Mouse (Mus musculus): ENCODE measurements at regions not wholly inside any gene's neighbourhood (a gene's known extent, or its start where the extent isn't known, plus 50 kb on each side); places are given as distances from the start of the nearest gene placed in this dataset.
A peak's percentile ranks its signal among the peaks of the same experiment; 100 is the strongest.

GRCm38 (mm10) chr16:21362663-21363367 is 60.1 kb upstream of the Vps8 start:
- WGBS: 49% methylated on average over 12 of the region's 12 CpGs
- peak; percentile 53 for DNase-seq
- no peaks in the 10 kb centered on the region for H3K9me3 ChIP-seq (ENCODE audit: low read depth, low read length)
- no peak for TF ChIP-seq CTCF (IDR thresholded peaks at IDR 0.05; ENCODE audit: low read depth)
- H3K4me3 ChIP-seq (ENCODE audit: low read depth, low read length): no peak overlapping the region
- no peak overlapping the region for H3K4me2 ChIP-seq
- no peak overlapping the region for H3K9ac ChIP-seq
- peak overlapping the region; percentile 26; the same call in 1 of the 2 replicates for H3K27ac ChIP-seq (ENCODE audit: low read depth)
- no peaks in the 10 kb centered on the region for H3K27me3 ChIP-seq (ENCODE audit: insufficient read depth, low read length)
- no peaks in the 10 kb centered on the region for H3K36me3 ChIP-seq (ENCODE audit: insufficient read depth)
- peaks cover 11% of the 10 kb centered on the region; the same call in 1 of the 2 replicates for H3K4me1 ChIP-seq (ENCODE audit: insufficient read depth)
- no peak for ATAC-seq (ENCODE audit: insufficient read depth)

- H3K4me1 ChIP-seq (ENCODE audit: insufficient read depth): 0 out of 2 replicates have a peak, but pooled peaks cover 9% of the 10 kb centered on the region
- no peak for TF ChIP-seq CTCF (IDR thresholded peaks at IDR 0.05; ENCODE audit: low read depth)
- H3K27ac ChIP-seq (ENCODE audit: low read depth): no peak overlapping the region
- no peak for DNase-seq
- no peaks in the 10 kb centered on the region for H3K9me3 ChIP-seq (ENCODE audit: low read depth, low read length)
- H3K36me3 ChIP-seq (ENCODE audit: insufficient read depth): no peaks in the 10 kb centered on the region
- H3K9ac ChIP-seq: no peak overlapping the region
- H3K4me2 ChIP-seq: no peak overlapping the region
- no peaks in the 10 kb centered on the region for H3K27me3 ChIP-seq (ENCODE audit: insufficient read depth, low read length)
- H3K4me3 ChIP-seq (ENCODE audit: low read depth, low read length): no peak overlapping the region
- 41% methylated on average over 8 of the region's 8 CpGs for WGBS
- ATAC-seq (ENCODE audit: insufficient read depth): no peak
Measured at GRCm38 (mm10) chr16:21364885-21365284, 58.0 kb upstream of the Vps8 start.

- no peak overlapping the region for H3K4me2 ChIP-seq
- no peaks in the 10 kb centered on the region for H3K27me3 ChIP-seq (ENCODE audit: insufficient read depth, low read length)
- H3K9ac ChIP-seq: no peak overlapping the region
- DNase-seq (peak; percentile 75), ATAC-seq (ENCODE audit: insufficient read depth) (peak; percentile 74)
- H3K4me1 ChIP-seq (ENCODE audit: insufficient read depth): 0 out of 2 replicates have a peak, but pooled peaks cover 9% of the 10 kb centered on the region
- peak; percentile 81 for TF ChIP-seq CTCF (IDR thresholded peaks at IDR 0.05; ENCODE audit: low read depth)
- H3K4me3 ChIP-seq (ENCODE audit: low read depth, low read length): no peak overlapping the region
- no peak overlapping the region; the same call in 1 of the 2 replicates for H3K27ac ChIP-seq (ENCODE audit: low read depth)
- no peaks in the 10 kb centered on the region for H3K9me3 ChIP-seq (ENCODE audit: low read depth, low read length)
- H3K36me3 ChIP-seq (ENCODE audit: insufficient read depth): no peaks in the 10 kb centered on the region
- WGBS: 23% methylated on average over 8 of the region's 8 CpGs
Measured at GRCm38 (mm10) chr16:21367449-21367848, 55.5 kb upstream of the Vps8 start.

DNA sequence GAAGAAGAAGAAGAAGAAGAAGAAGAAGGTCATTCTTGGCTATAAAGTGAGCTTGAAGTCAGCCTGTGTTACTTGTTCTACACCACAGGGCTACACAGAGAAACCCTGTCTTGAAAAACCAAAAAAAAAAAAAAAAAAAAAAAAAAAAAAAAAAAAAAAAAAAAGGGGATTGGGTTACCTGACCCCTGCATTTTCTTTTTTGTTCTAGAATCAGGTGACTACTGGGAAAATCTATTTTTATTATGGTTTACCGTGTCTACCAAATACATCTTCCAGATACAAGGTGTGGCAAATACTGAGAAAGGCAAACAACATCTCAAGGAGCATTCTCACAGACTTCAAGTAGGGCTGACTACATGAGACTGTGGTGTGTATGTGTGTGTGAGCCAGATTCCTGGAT is 54.1 kb upstream of the Vps8 start:
- Histone ChIP-seq H3K36me3 (ENCODE audit: insufficient read depth) (no peaks in the 10 kb centered on the region), H3K4me2 (no peak overlapping the region), H3K9me3 (ENCODE audit: low read depth, low read length) (no peaks in the 10 kb centered on the region), H3K4me1 (ENCODE audit: insufficient read depth) (0 out of 2 replicates have a peak, but pooled peaks cover 9% of the 10 kb centered on the region), H3K4me3 (ENCODE audit: low read depth, low read length) (no peak overlapping the region), H3K27ac (ENCODE audit: low read depth) (no peak overlapping the region), H3K27me3 (ENCODE audit: insufficient read depth, low read length) (no peaks in the 10 kb centered on the region), H3K9ac (no peak overlapping the region)
- DNase-seq (no peak), ATAC-seq (ENCODE audit: insufficient read depth) (no peak)
- no peak for TF ChIP-seq CTCF (IDR thresholded peaks at IDR 0.05; ENCODE audit: low read depth)
- WGBS: 69% methylated on average over 1 of the region's 1 CpGs

DNA sequence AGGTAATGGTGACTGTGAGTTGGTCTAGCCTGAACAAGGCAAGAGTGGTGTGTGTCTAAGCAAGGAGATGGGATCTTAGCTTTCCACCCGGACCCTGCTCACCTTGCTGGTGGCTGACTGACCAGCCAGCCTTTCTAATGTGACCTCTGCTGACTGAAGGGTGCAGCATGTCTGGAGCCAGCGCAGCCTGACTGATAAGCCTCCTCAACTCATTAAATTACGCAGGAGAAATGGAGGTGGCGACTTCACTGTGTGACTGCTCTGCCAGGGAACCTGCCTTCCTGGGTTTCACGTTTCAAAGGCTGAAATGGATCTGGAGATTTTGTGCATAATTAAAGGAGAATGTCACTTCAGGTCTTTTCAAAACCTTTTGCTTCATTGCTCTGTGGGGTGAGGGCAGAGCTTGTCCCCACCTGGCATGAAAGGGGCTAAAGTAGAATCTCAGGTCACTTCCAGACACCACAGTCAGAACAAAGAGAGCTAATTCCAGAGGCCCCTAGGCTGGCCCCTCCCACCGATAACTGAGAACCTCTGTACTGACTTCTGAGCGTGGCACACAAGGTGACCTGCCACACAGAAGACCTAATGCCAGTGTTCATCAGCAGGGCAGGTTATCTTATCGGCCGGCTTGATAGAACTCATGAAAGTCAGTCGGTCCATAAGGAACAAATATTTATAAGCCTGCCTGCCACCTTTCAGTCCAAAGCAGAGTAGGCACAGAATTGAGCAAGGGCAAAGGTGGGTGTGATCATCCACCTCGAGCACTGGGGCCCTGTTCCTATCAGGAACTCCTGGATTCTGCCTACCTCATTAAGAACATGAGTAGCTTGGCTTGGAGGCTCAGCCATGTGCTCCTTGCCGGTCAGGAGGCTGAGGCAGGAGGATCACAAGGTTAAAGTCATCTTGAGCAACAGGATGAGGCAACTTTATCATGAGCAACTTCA is 53.1 kb upstream of the Vps8 start:
- DNase-seq (no peak), ATAC-seq (ENCODE audit: insufficient read depth) (no peak)
- Histone ChIP-seq H3K27me3 (ENCODE audit: insufficient read depth, low read length) (no peaks in the 10 kb centered on the region), H3K9me3 (ENCODE audit: low read depth, low read length) (no peaks in the 10 kb centered on the region), H3K27ac (ENCODE audit: low read depth) (no peak overlapping the region; the same call in 1 of the 2 replicates), H3K4me2 (no peak overlapping the region), H3K4me3 (ENCODE audit: low read depth, low read length) (no peak overlapping the region), H3K36me3 (ENCODE audit: insufficient read depth) (no peaks in the 10 kb centered on the region), H3K4me1 (ENCODE audit: insufficient read depth) (0 out of 2 replicates have a peak, but pooled peaks cover 3% of the 10 kb centered on the region), H3K9ac (no peak overlapping the region)
- WGBS: 48% methylated on average over 12 of the region's 12 CpGs
- no peak for TF ChIP-seq CTCF (IDR thresholded peaks at IDR 0.05; ENCODE audit: low read depth)
